Mouse (Mus musculus) liver, adult 2 months (tissue): ENCODE measurements around the gene Vmn2r81. TPM values are rescaled to one million over a fixed set of nuclear protein-coding genes. Genes with fewer than 3 reads are reported as not detected.
"Not testable (repeated sequence)": the region's sequence is repeated elsewhere in the genome, so short reads cannot be mapped to it uniquely, and the experiment has no call there.

ENCODE experiments used
- DNase-seq: peaks from one replicate; pipeline ENCODE4 v3.0.0-alpha.2; 2011; ENCODE audit warnings: low read depth, low spot score; ENCODE audit errors: extremely low read depth
- H3K27ac ChIP-seq: fragments of 200-500 bp; replicated peaks from 2 replicates; pipeline ENCODE4 v1.5.1; 2012; ENCODE audit warnings: low read depth, mild to moderate bottlenecking, control low read depth, inconsistent platforms, low read length; ENCODE audit not compliant: insufficient read depth
- H3K27me3 ChIP-seq: fragments of 200-500 bp; 2 replicates; pipeline ENCODE4 v1.6.1; 2012; ENCODE audit warnings: mild to moderate bottlenecking, moderate library complexity, low read length, inconsistent platforms; ENCODE audit not compliant: control insufficient read depth, insufficient read depth
- H3K36me3 ChIP-seq: fragments of 200-500 bp; 2 replicates; pipeline ENCODE4 v1.6.1; 2012; ENCODE audit warnings: low read length, inconsistent platforms; ENCODE audit not compliant: control insufficient read depth, insufficient read depth
- H3K4me1 ChIP-seq: fragments of 200-500 bp; 2 replicates; pipeline ENCODE4 v1.6.1; 2011; ENCODE audit warnings: low read length; ENCODE audit not compliant: control insufficient read depth, insufficient read depth
- H3K4me3 ChIP-seq: fragments of 200-500 bp; 2 replicates; pipeline ENCODE4 v1.5.1; 2011; ENCODE audit warnings: low read depth, mild to moderate bottlenecking, control low read depth, low read length, moderate library complexity; ENCODE audit not compliant: insufficient read depth
- H3K79me2 ChIP-seq: fragments of 200-500 bp; 2 replicates; pipeline ENCODE4 v1.6.1; 2012; ENCODE audit warnings: inconsistent platforms, mild to moderate bottlenecking, low read length, moderate library complexity; ENCODE audit not compliant: control insufficient read depth, insufficient read depth
- H3K9ac ChIP-seq: fragments of 200-500 bp; 2 replicates; pipeline ENCODE4 v1.6.1; 2012; ENCODE audit warnings: low read depth, mild to moderate bottlenecking, control low read depth, inconsistent platforms, low read length
- CTCF ChIP-seq: fragments of 200-500 bp; IDR thresholded peaks from 2 replicates; pipeline ENCODE4 v1.5.1; 2011; ENCODE audit warnings: low read depth, low read length, control low read depth
- POLR2A ChIP-seq: fragments of 200-500 bp; IDR thresholded peaks from 2 replicates; pipeline ENCODE4 v1.6.1; 2011; ENCODE audit warnings: low read length, control low read depth; ENCODE audit not compliant: insufficient read depth; ENCODE audit errors: extremely low read depth
- WGBS: fragments of 180-500 bp; shearing (Covaris S2); methylation state at CpG from one replicate; pipeline ENCODE4 v1.1.7; 2018; 5-methylcytosine and 5-hydroxymethylcytosine counted together
- polyA plus RNA-seq: library from polyadenylated mRNA; depleted of rRNA; stranded (reverse); fragments of >200 nt; gene quantifications from 2 replicates; pipeline ENCODE4 v1.2.3, GENCODE M21; 2012; rRNA removed
- total RNA-seq: library from RNA; depleted of rRNA; stranded (reverse); fragments of >200 nt; gene quantifications from 2 replicates; pipeline ENCODE4 v1.2.3, GENCODE M21; 2014; rRNA removed

Vmn2r81 gene
- total RNA-seq (not detected in 2 replicates), polyA plus RNA-seq (not detected in 2 replicates)

GRCm38 (mm10) chr10:79247392-79247791, at the start of gene Vmn2r81:
Gene Vmn2r81 (plus strand): TSS chr10:79247692.
- WGBS: 60% methylated on average over 3 of the region's 3 CpGs
- not testable (repeated sequence) for H3K79me2 ChIP-seq, H3K27ac ChIP-seq, H3K4me1 ChIP-seq, H3K9ac ChIP-seq, H3K36me3 ChIP-seq, DNase-seq, H3K4me3 ChIP-seq, H3K27me3 ChIP-seq

GRCm38 (mm10) chr10:79199973-79200372, 47.5 kb upstream of the Vmn2r81 start:
- not testable (repeated sequence) for DNase-seq, H3K4me1 ChIP-seq, H3K27me3 ChIP-seq, H3K36me3 ChIP-seq, H3K9ac ChIP-seq, H3K4me3 ChIP-seq, H3K27ac ChIP-seq, H3K79me2 ChIP-seq
- WGBS: 74% methylated on average over 1 of the region's 1 CpGs

- no peak for DNase-seq
- no peak overlapping the region for H3K9ac ChIP-seq
- no peaks in the 10 kb centered on the region for H3K36me3 ChIP-seq
- H3K4me1 ChIP-seq: no peaks in the 10 kb centered on the region
- no peaks in the 10 kb centered on the region for H3K27me3 ChIP-seq
- no peak overlapping the region for H3K27ac ChIP-seq
- H3K4me3 ChIP-seq: no peak overlapping the region
- H3K79me2 ChIP-seq: no peaks in the 10 kb centered on the region
- TF ChIP-seq CTCF (no peak), POLR2A (no peak)
These were observed 27.1 kb upstream of the Vmn2r81 start for GRCm38 (mm10) chr10:79220432-79220831.

- Histone ChIP-seq H3K27me3 (no peaks in the 10 kb centered on the region), H3K27ac (no peak overlapping the region), H3K4me1 (no peaks in the 10 kb centered on the region), H3K4me3 (no peak overlapping the region), H3K79me2 (no peaks in the 10 kb centered on the region), H3K36me3 (no peaks in the 10 kb centered on the region), H3K9ac (no peak overlapping the region)
- DNase-seq: no peak
- TF ChIP-seq POLR2A (no peak), CTCF (no peak)
These were observed 25.9 kb upstream of the Vmn2r81 start for GRCm38 (mm10) chr10:79221606-79222005.

GRCm38 (mm10) chr10:79222214-79222613, 25.3 kb upstream of the Vmn2r81 start:
- H3K4me3 ChIP-seq: no peak overlapping the region
- no peak for TF ChIP-seq CTCF
- TF ChIP-seq POLR2A: no peak
- H3K4me1 ChIP-seq: no peaks in the 10 kb centered on the region
- H3K9ac ChIP-seq: no peak overlapping the region
- DNase-seq: no peak
- H3K79me2 ChIP-seq: no peaks in the 10 kb centered on the region
- H3K27me3 ChIP-seq: no peaks in the 10 kb centered on the region
- WGBS: 70% methylated on average over 7 of the region's 7 CpGs
- no peaks in the 10 kb centered on the region for H3K36me3 ChIP-seq
- no peak overlapping the region for H3K27ac ChIP-seq

- not testable (repeated sequence) for H3K9ac ChIP-seq, H3K27me3 ChIP-seq
- peak overlapping the region; percentile 11; the same call in 1 of the 2 replicates for H3K4me3 ChIP-seq
These were observed 74.7 kb downstream of the Vmn2r81 start for GRCm38 (mm10) chr10:79322033-79322736.

More at GRCm38 (mm10) chr10:79322033-79322736, 74.7 kb downstream of the Vmn2r81 start:
- 5% methylated on average over 16 of the region's 16 CpGs for WGBS
- not testable (repeated sequence) for H3K4me1 ChIP-seq, H3K79me2 ChIP-seq, DNase-seq, H3K27ac ChIP-seq, H3K36me3 ChIP-seq
- 0 out of 2 replicates have a peak, but pooled peaks have one; percentile 20 for TF ChIP-seq CTCF
